Mouse (Mus musculus) brown adipose tissue, adult 24 weeks (tissue): ENCODE measurements around the gene Calcoco1. TPM values are rescaled to one million over a fixed set of nuclear protein-coding genes. Genes with fewer than 3 reads are reported as not detected.

Source experiments
- H3K27ac ChIP-seq: fragments of 200-500 bp; replicated peaks from 2 replicates; pipeline ENCODE4 v1.5.1; 2012; ENCODE audit warnings: low read depth, mild to moderate bottlenecking, low read length
- H3K4me1 ChIP-seq: fragments of 200-500 bp; 2 replicates; pipeline ENCODE4 v1.6.1; 2012; ENCODE audit warnings: low read length, mixed read lengths; ENCODE audit not compliant: control insufficient read depth, insufficient read depth, insufficient read length
- H3K4me3 ChIP-seq: fragments of 200-500 bp; 2 replicates; pipeline ENCODE4 v1.5.1; 2012; ENCODE audit warnings: low read depth, mild to moderate bottlenecking, low read length, moderate library complexity; ENCODE audit not compliant: insufficient read depth
- polyA plus RNA-seq: library from polyadenylated mRNA; stranded (reverse); fragments of >200 nt; gene quantifications from 2 replicates; pipeline ENCODE4 v1.2.4, GENCODE M21; 2012; ENCODE audit not compliant: missing spikeins, insufficient read depth, insufficient read length

Calcoco1 gene
- polyA plus RNA-seq, 1 experiment, result 58.5 TPM

DNA sequence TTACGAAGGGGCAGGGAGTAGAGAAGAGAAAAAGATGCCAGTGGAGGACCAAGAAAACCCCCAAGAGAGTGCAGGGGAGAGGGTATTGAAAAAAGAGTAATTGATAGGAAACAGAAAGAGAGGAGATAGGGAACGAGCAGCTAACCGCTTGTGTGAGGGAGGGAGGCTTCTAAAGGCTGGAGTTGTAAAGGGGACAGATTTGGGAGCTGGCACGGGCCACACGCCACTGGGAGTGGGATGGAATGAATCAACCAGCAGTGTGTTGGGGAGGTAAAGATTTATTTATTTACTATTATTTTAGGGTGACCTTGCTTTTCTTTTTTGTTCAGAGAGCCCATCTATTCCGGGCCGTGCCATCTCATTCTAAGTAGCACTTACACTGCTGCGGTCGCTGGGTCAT lies 22.9 kb upstream of the Calcoco1 start:
- H3K4me1 ChIP-seq, result no peaks in the 10 kb centered on the region
- no peak overlapping the region for H3K4me3 ChIP-seq
- H3K27ac ChIP-seq, result no peak overlapping the region

- Histone ChIP-seq H3K27ac (no peak overlapping the region), H3K4me3 (no peak overlapping the region), H3K4me1 (no peaks in the 10 kb centered on the region)
These were observed 22.4 kb upstream of the Calcoco1 start for GRCm38 (mm10) chr15:102744416-102744815.

DNA sequence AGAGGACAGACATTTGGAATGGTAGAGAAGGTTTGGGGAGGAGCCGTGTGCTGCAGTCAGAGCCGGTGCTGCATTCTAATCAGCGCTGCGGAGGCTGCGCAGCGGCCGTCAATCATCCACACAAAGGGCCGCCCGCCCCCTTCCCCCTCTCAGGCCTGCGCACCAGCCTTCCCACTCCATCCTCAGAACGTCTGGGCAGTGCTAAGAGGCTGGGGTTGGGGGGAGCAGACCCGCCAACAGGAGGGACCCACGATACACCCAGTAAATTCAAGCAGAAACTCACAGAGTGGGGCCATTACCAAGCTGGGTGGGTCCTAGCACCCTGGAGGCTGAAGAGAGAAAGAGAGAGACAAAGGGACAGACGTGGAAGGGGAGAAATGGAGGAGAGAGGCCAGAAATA lies 22.0 kb upstream of the Calcoco1 start:
- H3K27ac ChIP-seq, result no peak overlapping the region
- no peak overlapping the region for H3K4me3 ChIP-seq
- H3K4me1 ChIP-seq, result no peaks in the 10 kb centered on the region

GRCm38 (mm10) chr15:102743196-102743595 lies 21.2 kb upstream of the Calcoco1 start:
- H3K4me3 ChIP-seq, result no peak overlapping the region
- H3K27ac ChIP-seq, result no peak overlapping the region
- H3K4me1 ChIP-seq, result no peaks in the 10 kb centered on the region

GRCm38 (mm10) chr15:102742589-102742988 lies 20.6 kb upstream of the Calcoco1 start:
- Histone ChIP-seq H3K4me3 (no peak overlapping the region), H3K4me1 (no peaks in the 10 kb centered on the region), H3K27ac (no peak overlapping the region)

DNA sequence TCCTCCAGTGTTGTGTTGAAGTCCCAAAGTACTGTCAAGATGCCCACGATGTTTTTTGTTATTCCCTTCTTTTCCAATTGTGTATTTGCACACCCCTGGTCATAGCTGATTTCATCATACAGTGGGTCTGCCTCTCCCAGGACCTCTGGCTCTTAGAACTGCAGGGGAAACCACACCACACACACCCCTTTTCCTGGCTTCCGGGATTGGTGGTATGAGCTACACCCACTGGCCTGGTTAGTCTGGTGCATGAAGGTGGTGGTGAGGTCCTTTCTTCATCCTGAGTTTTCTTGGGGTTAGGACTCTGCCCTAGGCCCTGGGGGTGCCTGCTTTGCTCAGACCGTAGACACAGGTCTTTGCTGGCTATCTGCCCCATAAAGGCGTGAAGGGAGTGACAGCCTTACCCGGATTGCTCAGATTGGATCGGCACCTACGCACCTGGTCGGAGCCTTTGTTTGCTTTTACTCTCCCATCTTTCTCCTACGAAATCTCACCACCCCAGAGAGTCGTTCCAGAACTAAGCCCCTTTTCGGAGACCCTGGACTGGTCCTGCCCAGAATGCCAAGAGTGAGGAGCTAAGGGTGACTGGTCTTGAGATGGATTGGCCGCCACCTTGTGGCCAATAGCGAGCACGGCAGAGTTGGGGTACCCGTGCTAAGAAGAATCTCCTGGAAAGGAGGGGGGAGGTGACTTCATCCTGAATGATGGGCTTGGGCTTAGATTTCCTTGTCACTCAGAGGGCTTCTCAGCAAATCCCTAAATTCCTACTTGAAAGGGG lies 17.7 kb upstream of the Calcoco1 start:
- Histone ChIP-seq H3K4me3 (no peak overlapping the region), H3K27ac (no peak overlapping the region), H3K4me1 (no peaks in the 10 kb centered on the region)

DNA sequence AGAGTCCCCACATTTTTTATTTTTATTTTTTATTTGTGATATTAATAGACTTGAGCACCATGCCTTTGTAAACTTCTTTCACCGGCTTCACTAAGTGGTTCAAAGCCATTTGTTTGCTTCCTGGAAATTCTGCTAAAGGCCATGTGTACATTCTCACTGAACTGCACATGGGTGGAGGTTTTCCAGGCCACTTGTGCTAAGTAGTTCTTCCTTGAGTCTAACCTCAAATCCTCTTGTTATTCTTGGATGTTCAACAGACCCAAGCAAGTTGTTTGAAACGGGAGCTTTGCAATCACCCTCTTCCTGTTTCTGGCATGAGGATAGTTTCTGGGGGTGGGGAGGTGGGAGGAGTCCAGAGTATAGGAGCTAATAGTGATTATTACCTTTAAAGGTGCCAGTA lies 16.5 kb upstream of the Calcoco1 start:
- H3K4me1 ChIP-seq, result no peaks in the 10 kb centered on the region
- H3K27ac ChIP-seq, result no peak overlapping the region
- no peak overlapping the region for H3K4me3 ChIP-seq

- Histone ChIP-seq H3K4me3 (no peak overlapping the region), H3K4me1 (no peaks in the 10 kb centered on the region), H3K27ac (no peak overlapping the region)
These were observed 15.1 kb upstream of the Calcoco1 start for GRCm38 (mm10) chr15:102737092-102737491.

DNA sequence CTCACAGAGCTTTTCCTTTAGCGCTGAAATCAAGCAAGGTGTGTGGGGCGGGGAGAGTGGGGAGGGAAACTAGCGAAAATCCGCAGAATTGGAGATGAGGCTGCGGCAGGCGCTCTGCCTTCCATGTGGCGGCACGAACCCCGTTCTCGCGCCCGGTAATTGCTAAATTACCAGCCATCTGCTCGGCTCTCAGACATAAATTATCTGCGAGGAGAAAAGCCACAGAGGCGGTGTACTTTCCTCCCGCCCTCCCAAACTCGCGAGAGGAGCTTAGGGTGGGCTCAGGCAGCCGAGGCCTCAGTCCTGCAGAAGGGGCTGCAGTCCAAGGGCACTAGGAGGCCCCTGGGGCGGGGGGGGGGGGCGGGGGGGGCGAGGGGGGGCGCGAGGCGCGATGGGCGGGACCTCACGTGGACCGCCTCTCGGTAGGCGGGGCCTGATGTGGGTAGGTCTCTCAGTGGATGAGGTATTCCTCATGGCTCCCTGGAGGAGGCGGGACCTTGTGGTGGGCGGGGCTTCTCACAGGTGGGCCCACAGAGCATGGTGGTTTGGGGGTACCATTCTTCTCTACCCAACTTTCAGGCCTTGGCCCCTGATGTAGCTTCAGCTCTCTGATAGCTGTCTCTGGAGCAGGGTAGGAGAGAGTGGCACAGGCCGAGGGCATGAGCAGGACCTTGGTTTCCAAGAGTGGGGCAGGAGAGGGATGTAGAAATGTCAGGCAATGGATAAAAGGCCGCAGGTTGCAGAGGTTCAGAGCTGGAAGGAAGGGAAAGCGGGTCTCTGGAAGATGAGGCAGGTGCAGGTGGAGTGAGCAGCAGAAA lies 14.4 kb upstream of the Calcoco1 start:
- Histone ChIP-seq H3K27ac (no peak overlapping the region), H3K4me1 (no peaks in the 10 kb centered on the region), H3K4me3 (no peak overlapping the region)

DNA sequence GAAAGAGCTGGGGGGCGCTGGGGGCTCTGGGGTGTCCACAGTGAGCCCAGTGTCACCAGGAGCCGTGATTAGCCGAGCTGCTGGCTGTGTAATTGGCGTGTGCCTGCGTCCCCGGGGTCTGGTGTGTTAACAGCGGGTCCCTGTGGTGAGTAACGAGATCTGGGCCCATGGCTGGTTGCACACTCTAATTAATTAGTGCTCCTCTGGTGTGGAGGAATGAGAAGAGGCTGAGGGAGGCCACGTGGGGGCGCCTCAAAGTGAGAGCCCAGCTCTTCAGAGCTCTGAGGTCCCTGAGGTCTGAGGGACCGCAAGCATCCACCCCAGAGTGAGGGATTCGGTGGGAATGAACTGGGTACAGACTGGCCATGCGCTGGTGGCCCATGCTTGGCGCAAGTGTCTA lies 13.1 kb upstream of the Calcoco1 start:
- Histone ChIP-seq H3K4me3 (no peak overlapping the region), H3K27ac (no peak overlapping the region), H3K4me1 (no peaks in the 10 kb centered on the region)

DNA sequence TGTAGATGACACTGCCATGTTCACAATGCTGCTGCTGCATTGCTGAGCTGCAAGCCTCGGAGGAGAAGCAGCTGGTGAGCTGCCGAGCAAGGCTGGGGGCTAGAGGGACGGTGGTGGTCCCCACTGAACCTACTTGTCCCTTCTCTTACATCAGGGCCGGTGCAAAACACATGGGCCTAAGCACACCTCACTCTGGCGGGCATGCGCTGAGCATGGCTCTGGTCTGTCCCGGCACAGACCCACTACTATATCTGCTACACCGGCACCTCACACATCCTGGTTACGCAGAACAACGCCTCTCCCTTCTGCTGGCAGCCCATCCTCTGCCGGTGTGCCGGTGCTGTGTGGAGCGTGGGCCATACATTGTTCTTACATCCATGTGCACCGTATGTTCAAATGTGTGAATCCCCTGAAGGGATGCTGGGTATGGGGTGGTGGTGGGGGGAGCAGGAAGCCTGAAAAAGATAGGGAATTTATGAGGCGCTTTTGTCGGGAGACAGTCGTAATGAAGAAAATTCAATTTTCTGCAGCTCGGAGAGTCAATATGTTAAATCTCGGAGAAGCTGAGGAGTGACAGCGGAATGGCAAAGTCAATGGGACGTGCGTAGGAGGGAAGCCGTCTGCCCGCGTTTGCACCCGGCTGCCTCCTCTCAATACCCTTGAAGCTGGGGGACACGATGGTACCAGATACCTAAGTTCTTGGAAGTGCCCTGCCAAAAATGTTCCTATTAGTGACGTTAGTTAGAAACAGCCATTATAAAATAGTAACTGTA lies 12.0 kb upstream of the Calcoco1 start:
- Histone ChIP-seq H3K4me1 (no peaks in the 10 kb centered on the region), H3K27ac (no peak overlapping the region), H3K4me3 (no peak overlapping the region)

- Histone ChIP-seq H3K27ac (no peak overlapping the region), H3K4me1 (no peaks in the 10 kb centered on the region), H3K4me3 (no peak overlapping the region)
These were observed 11.3 kb upstream of the Calcoco1 start for GRCm38 (mm10) chr15:102733233-102733632.

DNA sequence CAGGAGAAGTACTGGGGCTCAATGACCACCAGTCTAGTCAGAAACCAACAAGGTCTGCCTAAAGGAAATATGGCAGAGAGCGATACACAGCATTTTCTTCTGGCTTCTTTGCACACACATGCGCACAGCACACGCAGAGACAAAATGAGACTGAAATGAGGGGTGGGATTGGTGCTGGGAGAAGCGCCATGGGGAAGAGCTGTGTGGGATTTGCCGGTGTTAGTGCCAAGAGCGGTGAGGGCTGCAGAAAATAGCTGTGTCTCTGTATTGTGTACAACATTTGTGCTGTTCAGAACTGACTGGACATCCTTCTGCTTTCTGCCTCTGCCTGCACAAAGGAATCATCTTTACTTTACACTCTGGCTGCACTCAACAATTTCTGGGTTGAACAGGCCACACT lies 10.4 kb upstream of the Calcoco1 start:
- no peak overlapping the region for H3K4me3 ChIP-seq
- no peak overlapping the region for H3K27ac ChIP-seq

DNA sequence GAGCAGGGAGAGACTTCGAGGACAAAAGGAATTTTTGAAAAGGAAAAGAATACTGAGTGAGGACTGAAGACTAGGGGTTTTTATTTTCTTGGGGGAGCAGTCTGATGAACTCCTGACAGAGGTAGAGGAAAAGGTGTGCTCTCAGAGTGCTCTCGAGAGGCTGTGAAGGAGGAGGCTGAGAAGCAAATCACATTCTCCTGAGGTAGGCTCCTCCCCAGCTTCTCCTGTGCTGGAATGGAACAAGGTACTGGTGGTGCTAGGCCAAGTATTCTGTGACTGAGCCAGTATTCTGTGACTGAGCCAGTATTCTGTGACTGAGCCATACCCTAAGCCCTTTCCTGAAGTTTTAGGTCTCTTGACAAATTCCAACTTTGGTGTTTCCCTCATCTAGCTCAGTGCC lies 6.0 kb upstream of the Calcoco1 start:
- no peak overlapping the region for H3K4me3 ChIP-seq
- no peaks in the 10 kb centered on the region for H3K4me1 ChIP-seq
- no peak overlapping the region for H3K27ac ChIP-seq

More for the DNA sequence above, 10.4 kb upstream of the Calcoco1 start:
- H3K4me1 ChIP-seq, result no peaks in the 10 kb centered on the region
